Mouse (Mus musculus) heart, adult 2 months (tissue): ENCODE data around the gene Gm21915. TPM values are rescaled to one million over a fixed set of nuclear protein-coding genes. Genes with fewer than 3 reads are reported as not detected.

ENCODE experiments used
- DNase-seq, 2 experiments: peaks; one replicate each; pipeline ENCODE4 v3.0.0; 2021
- H3K27ac ChIP-seq: fragments of 200-600 bp; 2 replicates; pipeline ENCODE4 v1.8.1; 2022
- H3K27me3 ChIP-seq: fragments of 200-500 bp; 2 replicates; pipeline ENCODE4 v1.6.1; 2012; ENCODE audit warnings: mild to moderate bottlenecking, low read length, inconsistent platforms, mixed read lengths; ENCODE audit not compliant: control insufficient read depth, insufficient read depth
- H3K36me3 ChIP-seq: fragments of 200-500 bp; 2 replicates; pipeline ENCODE4 v1.6.1; 2012; ENCODE audit warnings: low read length, inconsistent platforms; ENCODE audit not compliant: control insufficient read depth, insufficient read depth
- H3K4me1 ChIP-seq: fragments of 200-500 bp; 2 replicates; pipeline ENCODE4 v1.6.1; 2011; ENCODE audit warnings: low read length; ENCODE audit not compliant: control insufficient read depth, insufficient read depth
- H3K4me3 ChIP-seq: fragments of 200-600 bp; 2 replicates; pipeline ENCODE4 v1.8.1; 2022
- H3K79me2 ChIP-seq: fragments of 200-500 bp; replicated peaks from 2 replicates; pipeline ENCODE4 v1.6.1; 2012; ENCODE audit warnings: mild to moderate bottlenecking, inconsistent platforms, low read length, moderate library complexity, mixed read lengths; ENCODE audit not compliant: control insufficient read depth, insufficient read depth
- H3K9ac ChIP-seq: fragments of 200-500 bp; 2 replicates; pipeline ENCODE4 v1.6.1; 2012; ENCODE audit warnings: low read depth, mild to moderate bottlenecking, control low read depth, inconsistent platforms, low read length, mixed read lengths
- CTCF ChIP-seq: fragments of 200-600 bp; IDR thresholded peaks from 2 replicates; pipeline ENCODE4 v1.8.1; 2022; ENCODE audit warnings: antibody characterized with exemption, mild to moderate bottlenecking, moderate library complexity
- EP300 ChIP-seq: fragments of 200-500 bp; IDR thresholded peaks from 2 replicates; pipeline ENCODE4 v1.6.1; 2011; ENCODE audit warnings: low read depth, low read length, control low read depth; ENCODE audit not compliant: insufficient read depth
- POLR2A ChIP-seq: fragments of 200-500 bp; IDR thresholded peaks from 2 replicates; pipeline ENCODE4 v1.6.1; 2011; ENCODE audit warnings: mild to moderate bottlenecking, low read depth, low read length, control low read depth; ENCODE audit not compliant: insufficient read depth
- WGBS: fragments of 180-500 bp; shearing (Covaris S2); methylation state at CpG from one replicate; pipeline ENCODE4 v1.1.7; 2018; 5-methylcytosine and 5-hydroxymethylcytosine counted together
- intact Hi-C: fragments of 180-260 bp; cut with DNase I; formaldehyde crosslinking; loops from one replicate; pipeline ENCODE4 v1.15.1; 2025
- polyA plus RNA-seq: library from polyadenylated mRNA; depleted of rRNA; stranded (reverse); fragments of >200 nt; gene quantifications from 2 replicates; pipeline ENCODE4 v1.2.3, GENCODE M21; 2012
- total RNA-seq, 2 experiments: library from RNA; stranded (reverse); gene quantifications; 2 replicates each; pipeline ENCODE4 v1.2.3; 2021

The Gm21915 gene
- total and polyA plus RNA-seq, 3 experiments = not detected

GRCm38 (mm10) chr9:40704364-40705276 lies 34.2 kb downstream of the Gm21915 start:
- no peaks in the 10 kb centered on the region for H3K36me3 ChIP-seq
- intact Hi-C loops = no loop called here
- H3K4me1 ChIP-seq = no peaks in the 10 kb centered on the region
- no peak overlapping the region for H3K4me3 ChIP-seq
- TF ChIP-seq POLR2A = no peak
- no peak for TF ChIP-seq CTCF
- TF ChIP-seq EP300 = no peak
- no peak for DNase-seq
- WGBS = 56% methylated on average over 10 of the region's 10 CpGs
- no peaks in the 10 kb centered on the region for H3K79me2 ChIP-seq
- H3K27me3 ChIP-seq = no peaks in the 10 kb centered on the region
- no peak overlapping the region for H3K27ac ChIP-seq
- no peak overlapping the region for H3K9ac ChIP-seq

- no peaks in the 10 kb centered on the region for H3K36me3 ChIP-seq
Measured at GRCm38 (mm10) chr9:40708448-40709140, 38.2 kb downstream of the Gm21915 start.

GRCm38 (mm10) chr9:40709141-40709537 lies 38.7 kb downstream of the Gm21915 start:
- no peak overlapping the region for H3K4me3 ChIP-seq
- intact Hi-C loops = no loop called here
- H3K27me3 ChIP-seq = no peaks in the 10 kb centered on the region
- H3K4me1 ChIP-seq = no peaks in the 10 kb centered on the region
- H3K79me2 ChIP-seq = no peaks in the 10 kb centered on the region
- H3K27ac ChIP-seq = no peak overlapping the region
- no peak overlapping the region for H3K9ac ChIP-seq
- DNase-seq = no peak
- WGBS = 77% methylated on average over 7 of the region's 7 CpGs
- no peak for TF ChIP-seq POLR2A
- no peak for TF ChIP-seq EP300
- no peak for TF ChIP-seq CTCF
- H3K36me3 ChIP-seq = no peaks in the 10 kb centered on the region

More at GRCm38 (mm10) chr9:40708448-40709140, 38.2 kb downstream of the Gm21915 start:
- TF ChIP-seq CTCF = no peak
- TF ChIP-seq EP300 = no peak
- TF ChIP-seq POLR2A = no peak
- Histone ChIP-seq H3K4me1 (no peaks in the 10 kb centered on the region), H3K4me3 (no peak overlapping the region), H3K27ac (no peak overlapping the region), H3K79me2 (no peaks in the 10 kb centered on the region), H3K27me3 (no peaks in the 10 kb centered on the region), H3K9ac (no peak overlapping the region)
- 73% methylated on average over 12 of the region's 12 CpGs for WGBS
- no peak for DNase-seq
- intact Hi-C loops = no loop called here

GRCm38 (mm10) chr9:40709587-40709986 lies 39.2 kb downstream of the Gm21915 start:
- no peak for DNase-seq
- WGBS = 52% methylated on average over 3 of the region's 3 CpGs
- Histone ChIP-seq H3K79me2 (no peaks in the 10 kb centered on the region), H3K9ac (no peak overlapping the region), H3K27me3 (no peaks in the 10 kb centered on the region), H3K36me3 (no peaks in the 10 kb centered on the region), H3K4me1 (no peaks in the 10 kb centered on the region), H3K27ac (no peak overlapping the region), H3K4me3 (no peak overlapping the region)
- intact Hi-C loops = no loop called here
- TF ChIP-seq POLR2A = no peak
- no peak for TF ChIP-seq CTCF
- TF ChIP-seq EP300 = no peak

- H3K27me3 ChIP-seq = no peaks in the 10 kb centered on the region
- no peak overlapping the region for H3K9ac ChIP-seq
- peak in 1 of 2 experiments; percentile 16 for DNase-seq
- intact Hi-C loops = no loop called here
- no peaks in the 10 kb centered on the region for H3K79me2 ChIP-seq
- no peak overlapping the region for H3K27ac ChIP-seq
- no peak overlapping the region for H3K4me3 ChIP-seq
- WGBS = 48% methylated on average over 3 of the region's 3 CpGs
- H3K36me3 ChIP-seq = no peaks in the 10 kb centered on the region
- no peaks in the 10 kb centered on the region for H3K4me1 ChIP-seq
- TF ChIP-seq EP300 (no peak), CTCF (no peak), POLR2A (no peak)
Measured at GRCm38 (mm10) chr9:40709991-40710390, 39.6 kb downstream of the Gm21915 start.

- WGBS = 60% methylated on average over 4 of the region's 4 CpGs
- DNase-seq = no peak
- H3K79me2 ChIP-seq = no peaks in the 10 kb centered on the region
- intact Hi-C loops = no loop called here
- no peak overlapping the region for H3K27ac ChIP-seq
- no peaks in the 10 kb centered on the region for H3K36me3 ChIP-seq
- no peak for TF ChIP-seq CTCF
- no peak for TF ChIP-seq EP300
- no peak for TF ChIP-seq POLR2A
- no peaks in the 10 kb centered on the region for H3K4me1 ChIP-seq
- no peaks in the 10 kb centered on the region for H3K27me3 ChIP-seq
- H3K9ac ChIP-seq = no peak overlapping the region
- no peak overlapping the region for H3K4me3 ChIP-seq
Measured at GRCm38 (mm10) chr9:40711654-40712053, 41.2 kb downstream of the Gm21915 start.
